Mouse (Mus musculus) urinary bladder, postnatal 10 days (tissue): Measurements from ENCODE around the gene Tsks.
A peak's percentile ranks its signal among the peaks of the same experiment; 100 is the strongest.

Experiments used
- DNase-seq: peaks from one replicate; pipeline ENCODE4 v3.0.0; 2022; ENCODE audit warnings: low spot score

The Tsks gene

GRCm38 (mm10) chr7:44942904-44943303 is at the start of gene Tsks:
Tsks (plus strand) TSS chr7:44943204.
- DNase-seq = no peak

- no peak for DNase-seq
Observed at GRCm38 (mm10) chr7:44894175-44894574, 48.8 kb upstream of the Tsks start.

GRCm38 (mm10) chr7:44895206-44895592 is 47.8 kb upstream of the Tsks start:
- DNase-seq = no peak

- peak; percentile 47 for DNase-seq
Observed at GRCm38 (mm10) chr7:44895593-44896434, 47.2 kb upstream of the Tsks start, which contains the start of gene Fuz. Fuz (plus strand) TSS chr7:44896079.

GRCm38 (mm10) chr7:44896499-44896898 is 46.5 kb upstream of the Tsks start:
- no peak for DNase-seq

GRCm38 (mm10) chr7:44898607-44899006 is 44.4 kb upstream of the Tsks start:
- DNase-seq = no peak

GRCm38 (mm10) chr7:44900632-44901031 is 42.4 kb upstream of the Tsks start:
- no peak for DNase-seq

GRCm38 (mm10) chr7:44901230-44901722 is 41.7 kb upstream of the Tsks start:
- DNase-seq = no peak

- no peak for DNase-seq
Observed at GRCm38 (mm10) chr7:44905430-44905829, 37.6 kb upstream of the Tsks start.

GRCm38 (mm10) chr7:44908706-44909476 is 34.1 kb upstream of the Tsks start:
- DNase-seq = no peak

- DNase-seq = no peak
Observed at GRCm38 (mm10) chr7:44914396-44914795, 28.6 kb upstream of the Tsks start.

GRCm38 (mm10) chr7:44915314-44915713 is 27.7 kb upstream of the Tsks start:
- no peak for DNase-seq

GRCm38 (mm10) chr7:44916191-44916590 is 26.8 kb upstream of the Tsks start:
- DNase-seq = no peak

- no peak for DNase-seq
Observed at GRCm38 (mm10) chr7:44916881-44917280, 26.1 kb upstream of the Tsks start.

- no peak for DNase-seq
Observed at GRCm38 (mm10) chr7:44918219-44918618, 24.8 kb upstream of the Tsks start.

- no peak for DNase-seq
Observed at GRCm38 (mm10) chr7:44919127-44919526, 23.9 kb upstream of the Tsks start.

- DNase-seq = no peak
Observed at GRCm38 (mm10) chr7:44922530-44922929, 20.5 kb upstream of the Tsks start.

GRCm38 (mm10) chr7:44925468-44925867 is 17.5 kb upstream of the Tsks start:
- no peak for DNase-seq

- no peak for DNase-seq
Observed at GRCm38 (mm10) chr7:44928570-44928969, 14.4 kb upstream of the Tsks start.

GRCm38 (mm10) chr7:44929204-44930151 is 13.5 kb upstream of the Tsks start, which contains the start of gene Ap2a1:
Ap2a1 (minus strand) TSS chr7:44929496.
- peak; percentile 97 for DNase-seq

- DNase-seq = no peak
Observed at GRCm38 (mm10) chr7:44938680-44939079, 4.3 kb upstream of the Tsks start.

- no peak for DNase-seq
Observed at GRCm38 (mm10) chr7:44949922-44950321, 6.9 kb downstream of the Tsks start.
